Mouse (Mus musculus) embryonic facial prominence, embryonic 10.5 days (tissue): ENCODE results near the gene Med12l. TPM values are rescaled to one million over a fixed set of nuclear protein-coding genes. Genes with fewer than 3 reads are reported as not detected.

Source experiments
- DNase-seq: peaks from one replicate; pipeline ENCODE4 v3.0.0-alpha.2; 2017; ENCODE audit warnings: low spot score
- H3K27ac ChIP-seq: fragments of 300-500 bp; sonication (generic); replicated peaks from 2 replicates; pipeline ENCODE4 v1.5.1; 2016; ENCODE audit warnings: mild to moderate bottlenecking
- H3K27me3 ChIP-seq: fragments of 300-500 bp; sonication (generic); replicated peaks from 2 replicates; pipeline ENCODE4 v1.6.1; 2016; ENCODE audit warnings: low read depth, mild to moderate bottlenecking; ENCODE audit not compliant: poor library complexity, severe bottlenecking
- H3K36me3 ChIP-seq: fragments of 300-500 bp; sonication (generic); replicated peaks from 2 replicates; pipeline ENCODE4 v1.6.1; 2016; ENCODE audit warnings: mild to moderate bottlenecking, moderate library complexity
- H3K4me1 ChIP-seq: fragments of 300-500 bp; sonication (generic); 2 replicates; pipeline ENCODE4 v1.6.1; 2016
- H3K4me3 ChIP-seq: fragments of 300-500 bp; sonication (generic); 2 replicates; pipeline ENCODE4 v1.5.1; 2016; ENCODE audit warnings: mild to moderate bottlenecking, moderate library complexity
- H3K9me3 ChIP-seq: fragments of 300-500 bp; sonication (generic); 2 replicates; pipeline ENCODE4 v1.6.1; 2016; ENCODE audit warnings: mild to moderate bottlenecking
- WGBS: fragments of 180-500 bp; shearing (Covaris S2); methylation state at CpG from one replicate; pipeline ENCODE4 v1.1.7; 2016; 5-methylcytosine and 5-hydroxymethylcytosine counted together
- polyA plus RNA-seq: library from polyadenylated mRNA; unstranded; fragments of >200 nt; fragmentation: Nextera tagmentation; extraction: Ambion mirVana; gene quantifications from 2 replicates; pipeline ENCODE4 v1.2.1, GENCODE M21; 2016

Med12l gene
- polyA plus RNA-seq, 1 experiment from 2014 or later = 2.0 TPM

- Histone ChIP-seq H3K4me1 (no peaks in the 10 kb centered on the region), H3K36me3 (no peaks in the 10 kb centered on the region), H3K27me3 (no peaks in the 10 kb centered on the region), H3K27ac (no peak overlapping the region), H3K9me3 (no peaks in the 10 kb centered on the region), H3K4me3 (no peak overlapping the region)
- DNase-seq = no peak
- WGBS = 84% methylated on average over 2 of the region's 2 CpGs
These were observed 216.7 kb downstream of the Med12l start for GRCm38 (mm10) chr3:59222303-59222702.

GRCm38 (mm10) chr3:59225411-59225810 is 219.8 kb downstream of the Med12l start:
- no peak overlapping the region for H3K4me3 ChIP-seq
- no peaks in the 10 kb centered on the region for H3K27me3 ChIP-seq
- peaks cover 9% of the 10 kb centered on the region for H3K4me1 ChIP-seq
- no peak overlapping the region for H3K27ac ChIP-seq
- no peaks in the 10 kb centered on the region for H3K36me3 ChIP-seq
- H3K9me3 ChIP-seq = no peaks in the 10 kb centered on the region
- DNase-seq = no peak

- Histone ChIP-seq H3K9me3 (no peaks in the 10 kb centered on the region), H3K27ac (no peak overlapping the region), H3K36me3 (no peaks in the 10 kb centered on the region), H3K4me3 (no peak overlapping the region), H3K4me1 (peaks cover 9% of the 10 kb centered on the region), H3K27me3 (no peaks in the 10 kb centered on the region)
- 94% methylated on average over 9 of the region's 9 CpGs for WGBS
- no peak for DNase-seq
These were observed 222.1 kb downstream of the Med12l start for GRCm38 (mm10) chr3:59227696-59228095.

GRCm38 (mm10) chr3:59228730-59229551 is 223.3 kb downstream of the Med12l start:
- H3K27me3 ChIP-seq = no peaks in the 10 kb centered on the region
- H3K9me3 ChIP-seq = no peaks in the 10 kb centered on the region
- 51% methylated on average over 10 of the region's 10 CpGs for WGBS
- no peak overlapping the region for H3K27ac ChIP-seq
- H3K4me1 ChIP-seq = peaks cover 9% of the 10 kb centered on the region
- H3K36me3 ChIP-seq = no peaks in the 10 kb centered on the region
- DNase-seq = no peak
- H3K4me3 ChIP-seq = no peak overlapping the region

- H3K4me3 ChIP-seq = no peak overlapping the region
- 85% methylated on average over 3 of the region's 3 CpGs for WGBS
- peaks cover 9% of the 10 kb centered on the region for H3K4me1 ChIP-seq
- no peaks in the 10 kb centered on the region for H3K9me3 ChIP-seq
- no peak for DNase-seq
- no peak overlapping the region for H3K27ac ChIP-seq
- no peaks in the 10 kb centered on the region for H3K36me3 ChIP-seq
- no peaks in the 10 kb centered on the region for H3K27me3 ChIP-seq
These were observed 225.3 kb downstream of the Med12l start for GRCm38 (mm10) chr3:59230912-59231311.

GRCm38 (mm10) chr3:59234878-59235277 is 229.3 kb downstream of the Med12l start:
- no peak for DNase-seq
- Histone ChIP-seq H3K4me3 (no peak overlapping the region), H3K27ac (no peak overlapping the region), H3K4me1 (no peaks in the 10 kb centered on the region), H3K36me3 (no peaks in the 10 kb centered on the region), H3K27me3 (no peaks in the 10 kb centered on the region), H3K9me3 (no peaks in the 10 kb centered on the region)
- 66% methylated on average over 5 of the region's 5 CpGs for WGBS

- 84% methylated on average over 6 of the region's 6 CpGs for WGBS
- no peak overlapping the region for H3K4me3 ChIP-seq
- no peak overlapping the region for H3K27ac ChIP-seq
- no peaks in the 10 kb centered on the region for H3K27me3 ChIP-seq
- H3K36me3 ChIP-seq = no peaks in the 10 kb centered on the region
- H3K4me1 ChIP-seq = no peaks in the 10 kb centered on the region
- DNase-seq = no peak
- H3K9me3 ChIP-seq = no peaks in the 10 kb centered on the region
These were observed 237.8 kb downstream of the Med12l start for GRCm38 (mm10) chr3:59243384-59243783.

GRCm38 (mm10) chr3:59248031-59248430 is 242.4 kb downstream of the Med12l start:
- DNase-seq = no peak
- no peak overlapping the region for H3K4me3 ChIP-seq
- H3K27ac ChIP-seq = no peak overlapping the region
- no peaks in the 10 kb centered on the region for H3K27me3 ChIP-seq
- WGBS = 87% methylated on average over 6 of the region's 6 CpGs
- no peaks in the 10 kb centered on the region for H3K9me3 ChIP-seq
- H3K4me1 ChIP-seq = no peaks in the 10 kb centered on the region
- H3K36me3 ChIP-seq = no peaks in the 10 kb centered on the region

- Histone ChIP-seq H3K36me3 (no peaks in the 10 kb centered on the region), H3K4me1 (no peaks in the 10 kb centered on the region), H3K9me3 (no peaks in the 10 kb centered on the region), H3K4me3 (no peak overlapping the region), H3K27me3 (no peaks in the 10 kb centered on the region), H3K27ac (no peak overlapping the region)
- no peak for DNase-seq
- WGBS = 96% methylated on average over 1 of the region's 1 CpGs
These were observed 244.8 kb downstream of the Med12l start for GRCm38 (mm10) chr3:59250454-59250853.

GRCm38 (mm10) chr3:59257740-59258664 is 252.4 kb downstream of the Med12l start:
- Histone ChIP-seq H3K9me3 (no peaks in the 10 kb centered on the region), H3K27me3 (no peaks in the 10 kb centered on the region), H3K36me3 (no peaks in the 10 kb centered on the region), H3K4me1 (peaks cover 30% of the 10 kb centered on the region), H3K27ac (no peak overlapping the region), H3K4me3 (no peak overlapping the region)
- DNase-seq = no peak
- WGBS = 77% methylated on average over 20 of the region's 20 CpGs

- H3K4me1 ChIP-seq = peaks cover 30% of the 10 kb centered on the region
- H3K4me3 ChIP-seq = no peak overlapping the region
- H3K27ac ChIP-seq = no peak overlapping the region; the same call in 1 of the 2 replicates
- H3K36me3 ChIP-seq = peaks cover 4% of the 10 kb centered on the region; the same call in 1 of the 2 replicates
- no peaks in the 10 kb centered on the region for H3K9me3 ChIP-seq
- no peak for DNase-seq
- no peaks in the 10 kb centered on the region for H3K27me3 ChIP-seq
- 64% methylated on average over 5 of the region's 5 CpGs for WGBS
These were observed 255.1 kb downstream of the Med12l start for GRCm38 (mm10) chr3:59260745-59261144.

GRCm38 (mm10) chr3:59261709-59262472 is 256.3 kb downstream of the Med12l start:
- H3K4me3 ChIP-seq = no peak overlapping the region
- no peak for DNase-seq
- H3K27ac ChIP-seq = no peak overlapping the region
- peaks cover 4% of the 10 kb centered on the region; the same call in 1 of the 2 replicates for H3K36me3 ChIP-seq
- no peaks in the 10 kb centered on the region for H3K27me3 ChIP-seq
- no peaks in the 10 kb centered on the region for H3K9me3 ChIP-seq
- peaks cover 30% of the 10 kb centered on the region for H3K4me1 ChIP-seq
- 56% methylated on average over 9 of the region's 9 CpGs for WGBS
